In genomic region chr7:113084930-113085625, GRCm38 (mm10) we compare ENCODE assay signal across 17 mouse cellular contexts.
A peak's percentile ranks its signal among the peaks of the same experiment; 100 is the strongest.
DNase-seq lines count a peak whose midpoint lies in the region; ATAC-seq and TF ChIP-seq lines count a peak whose summit lies in the region.
"Had no signal": no experiment of that assay in that cellular context is flagged by ENCODE, and none has a peak within 500 bp of the region (broad histone marks: within the 10 kb centered on the region; RNA-seq: fewer than 3 reads in every experiment).

No protein-coding gene starts in this region.

- no peaks in the 10 kb centered on the region for H3K9me3 ChIP-seq in heart, embryonic 10.5 days
- H3K9me3 ChIP-seq in G1E (replicated peaks) = peaks cover 2% of the 10 kb centered on the region; the same call in 1 of the 2 replicates
- no peaks in the 10 kb centered on the region for H3K9me3 ChIP-seq in intestine, postnatal 0 days (ENCODE audit: control insufficient read depth)
- H3K9me3 ChIP-seq: intestine, embryonic 15.5 days had no signal

- H3K36me3 ChIP-seq in heart, embryonic 10.5 days = no peaks in the 10 kb centered on the region
- no peaks in the 10 kb centered on the region for H3K36me3 ChIP-seq in G1E (replicated peaks)
- no peaks in the 10 kb centered on the region for H3K36me3 ChIP-seq in intestine, postnatal 0 days (ENCODE audit: control insufficient read depth, insufficient read depth)
- H3K36me3 ChIP-seq: intestine, embryonic 15.5 days had no signal

- no peak overlapping the region for H3K4me3 ChIP-seq in heart, embryonic 10.5 days
- no peak overlapping the region for H3K4me3 ChIP-seq in G1E (ENCODE audit: low read depth, low read length)
- no peak overlapping the region for H3K4me3 ChIP-seq in intestine, postnatal 0 days (ENCODE audit: low read depth, low read length)
- H3K4me3 ChIP-seq in gastrocnemius, adult 2 months = no peak overlapping the region
- H3K4me3 ChIP-seq: intestine, embryonic 15.5 days had no signal

- TF ChIP-seq CTCF in G1E (IDR thresholded peaks at IDR 0.05; ENCODE audit: low read depth, low read length) = no peak
- no peak for TF ChIP-seq CTCF in intestine, postnatal 0 days (IDR thresholded peaks at IDR 0.05; ENCODE audit: low read depth)
- no peak for TF ChIP-seq CTCF in gastrocnemius, adult 2 months (IDR thresholded peaks at IDR 0.05)

- 0 out of 2 replicates have a peak overlapping the region, but pooled peaks have one; percentile 67 for H3K27ac ChIP-seq in heart, embryonic 10.5 days
- no peak overlapping the region for H3K27ac ChIP-seq in intestine, postnatal 0 days (ENCODE audit: low read depth, low read length)
- no peak overlapping the region for H3K27ac ChIP-seq in gastrocnemius, adult 2 months
- H3K27ac ChIP-seq: intestine, embryonic 15.5 days had no signal

- intact Hi-C loops in gastrocnemius, adult 2 months (cut with DNase I) = no loop called here

- peaks cover 25% of the 10 kb centered on the region for H3K4me1 ChIP-seq in heart, embryonic 10.5 days
- H3K4me1 ChIP-seq in G1E (ENCODE audit: insufficient read depth, low read depth, low read length) = peaks cover 3% of the 10 kb centered on the region; the same call in 1 of the 2 replicates
- H3K4me1 ChIP-seq in intestine, postnatal 0 days (replicated peaks; ENCODE audit: control insufficient read depth, insufficient read depth, low read length) = no peaks in the 10 kb centered on the region
- H3K4me1 ChIP-seq: intestine, embryonic 15.5 days had no signal

- H3K4me2 ChIP-seq in intestine, postnatal 0 days (replicated peaks; ENCODE audit: low read depth) = no peak overlapping the region
- H3K4me2 ChIP-seq: intestine, embryonic 15.5 days had no signal

- peak; percentile 63 for ATAC-seq in G1E (ENCODE audit: extremely low read depth, insufficient number of reproducible peaks, low FRiP score, poor library complexity, severe bottlenecking)
- ATAC-seq in granulocyte monocyte progenitor cell, adult 5-6 weeks (replicated peaks; ENCODE audit: poor library complexity, severe bottlenecking) = peak; percentile 96
- ATAC-seq in intestine, postnatal 0 days = no peak
- ATAC-seq: intestine, embryonic 15.5 days had no signal

- H3K27me3 ChIP-seq in heart, embryonic 10.5 days (ENCODE audit: insufficient read depth, poor library complexity, severe bottlenecking) = 0 out of 2 replicates have a peak, but pooled peaks cover 5% of the 10 kb centered on the region
- no peaks in the 10 kb centered on the region for H3K27me3 ChIP-seq in G1E (ENCODE audit: insufficient read depth, low read length)
- no peaks in the 10 kb centered on the region for H3K27me3 ChIP-seq in intestine, postnatal 0 days (replicated peaks; ENCODE audit: control insufficient read depth, insufficient read depth, low read length)
- H3K27me3 ChIP-seq: intestine, embryonic 15.5 days had no signal

- peak; percentile 85 for DNase-seq in heart, embryonic 10.5 days (ENCODE audit: low spot score)
- DNase-seq in heart, adult 8-10 months (ENCODE audit: low spot score) = no peak
- DNase-seq in G1E (ENCODE audit: low spot score) = no peak
- DNase-seq in lung, postnatal 36 days = peak; percentile 41
- DNase-seq in kidney, adult 9 months = no peak
- DNase-seq in gastrocnemius, adult 2 months = no peak
- DNase-seq: adrenal gland, adult 8-10 months; B cell, adult 2 months; cerebellum, postnatal 10 days; gastrocnemius, postnatal 14 days; kidney, postnatal 25 days; layer of hippocampus, adult 9-11 months; midbrain, embryonic 14.5 days; thymus, postnatal 36 days had no signal

- WGBS in heart, embryonic 10.5 days = 56% methylated on average over 8 of the region's 8 CpGs
- WGBS in intestine, postnatal 0 days = 54% methylated on average over 8 of the region's 8 CpGs

- no peak overlapping the region for H3K9ac ChIP-seq in intestine, postnatal 0 days (ENCODE audit: low read depth, low read length)
- H3K9ac ChIP-seq: intestine, embryonic 15.5 days had no signal

Comparison
In these comparisons a context has a peak if more than half of its experiments do, and no peak if none do; other contexts are left out.
1. DNase-seq: peak in heart, embryonic 10.5 days (single experiment) and lung, postnatal 36 days (single experiment); none in heart, adult 8-10 months (single experiment), G1E (single experiment), kidney, adult 9 months (single experiment) and gastrocnemius, adult 2 months (single experiment).